Mouse (Mus musculus) thymus, adult 2 months (tissue): ENCODE results near the gene Muc5ac. TPM values are rescaled to one million over a fixed set of nuclear protein-coding genes. Genes with fewer than 3 reads are reported as not detected.

Experiments
- DNase-seq: peaks from one replicate; pipeline ENCODE4 v3.0.0; 2021
- H3K27ac ChIP-seq: fragments of 200-500 bp; 2 replicates; pipeline ENCODE4 v1.5.1; 2012; ENCODE audit warnings: low read length, control low read depth; ENCODE audit not compliant: control insufficient read depth, insufficient read depth
- H3K27me3 ChIP-seq: fragments of 200-500 bp; 2 replicates; pipeline ENCODE4 v1.6.1; 2012; ENCODE audit warnings: mild to moderate bottlenecking, low read length, moderate library complexity, mixed read lengths; ENCODE audit not compliant: control insufficient read depth, insufficient read depth
- H3K36me3 ChIP-seq: fragments of 200-500 bp; 2 replicates; pipeline ENCODE4 v1.6.1; 2012; ENCODE audit warnings: mild to moderate bottlenecking, low read length, moderate library complexity; ENCODE audit not compliant: control insufficient read depth, insufficient read depth
- H3K4me1 ChIP-seq: fragments of 200-500 bp; replicated peaks from 2 replicates; pipeline ENCODE4 v1.6.1; 2012; ENCODE audit warnings: low read length; ENCODE audit not compliant: control insufficient read depth, insufficient read depth
- H3K4me3 ChIP-seq: fragments of 200-500 bp; 2 replicates; pipeline ENCODE4 v1.5.1; 2012; ENCODE audit warnings: mild to moderate bottlenecking, low read length, control low read depth, moderate library complexity; ENCODE audit not compliant: control insufficient read depth, insufficient read depth
- CTCF ChIP-seq: fragments of 200-500 bp; IDR thresholded peaks from 2 replicates; pipeline ENCODE4 v1.5.1; 2012; ENCODE audit warnings: mild to moderate bottlenecking, control low read depth, low read length, moderate library complexity, borderline replicate concordance; ENCODE audit not compliant: control insufficient read depth, poor library complexity, insufficient read depth; ENCODE audit errors: extremely low read depth
- POLR2A ChIP-seq: fragments of 200-500 bp; IDR thresholded peaks from 2 replicates; pipeline ENCODE4 v1.6.1; 2012; ENCODE audit warnings: mild to moderate bottlenecking, low read length, control low read depth, moderate library complexity; ENCODE audit not compliant: control insufficient read depth, poor library complexity, insufficient read depth; ENCODE audit errors: extremely low read depth
- WGBS: fragments of 180-500 bp; shearing (Covaris S2); methylation state at CpG from one replicate; pipeline ENCODE4 v1.1.7; 2018; 5-methylcytosine and 5-hydroxymethylcytosine counted together
- polyA plus RNA-seq: library from polyadenylated mRNA; depleted of rRNA; stranded (reverse); fragments of >200 nt; gene quantifications from 2 replicates; pipeline ENCODE4 v1.2.3, GENCODE M21; 2012; rRNA removed

Gene Muc5ac
- polyA plus RNA-seq, 1 experiment, result 0.59 TPM

GRCm38 (mm10) chr7:141824398-141824797 is 35.6 kb downstream of the Muc5ac start:
- Histone ChIP-seq H3K27me3 (no peaks in the 10 kb centered on the region), H3K4me3 (no peak overlapping the region), H3K36me3 (no peaks in the 10 kb centered on the region), H3K4me1 (no peaks in the 10 kb centered on the region), H3K27ac (no peak overlapping the region)
- TF ChIP-seq POLR2A (no peak), CTCF (no peak)
- DNase-seq, result no peak
- 95% methylated on average over 9 of the region's 9 CpGs for WGBS

GRCm38 (mm10) chr7:141835941-141836340 is 47.2 kb downstream of the Muc5ac start:
- Histone ChIP-seq H3K36me3 (no peaks in the 10 kb centered on the region), H3K4me3 (no peak overlapping the region), H3K4me1 (peaks cover 9% of the 10 kb centered on the region), H3K27ac (no peak overlapping the region), H3K27me3 (no peaks in the 10 kb centered on the region)
- DNase-seq, result peak; percentile 35
- 10% methylated on average over 7 of the region's 7 CpGs for WGBS
- no peak for TF ChIP-seq CTCF
- TF ChIP-seq POLR2A, result no peak

- Histone ChIP-seq H3K27me3 (no peaks in the 10 kb centered on the region), H3K27ac (no peak overlapping the region), H3K4me1 (peaks cover 9% of the 10 kb centered on the region), H3K4me3 (no peak overlapping the region), H3K36me3 (no peaks in the 10 kb centered on the region)
- TF ChIP-seq POLR2A, result no peak
- TF ChIP-seq CTCF, result no peak
- DNase-seq, result peak; percentile 4
- 51% methylated on average over 8 of the region's 8 CpGs for WGBS
These were observed 47.7 kb downstream of the Muc5ac start for GRCm38 (mm10) chr7:141836423-141836822.

- WGBS, result 61% methylated on average over 5 of the region's 5 CpGs
- peaks cover 9% of the 10 kb centered on the region for H3K4me1 ChIP-seq
- H3K4me3 ChIP-seq, result no peak within 1 kb of the TSS
- no peaks in the 10 kb centered on the region for H3K36me3 ChIP-seq
- no peak for DNase-seq
- H3K27me3 ChIP-seq, result no peaks in the 10 kb centered on the region
- TF ChIP-seq POLR2A, result no peak
- no peak for TF ChIP-seq CTCF
- H3K27ac ChIP-seq, result no peak within 1 kb of the TSS
These were observed 50.0 kb downstream of the Muc5ac start, which contains the start of gene Muc5b for GRCm38 (mm10) chr7:141838779-141839178. Gene Muc5b (plus strand): TSS chr7:141839070.

- WGBS, result 94% methylated on average over 10 of the region's 10 CpGs
- H3K36me3 ChIP-seq, result no peaks in the 10 kb centered on the region
- no peak overlapping the region for H3K4me3 ChIP-seq
- H3K4me1 ChIP-seq, result peaks cover 9% of the 10 kb centered on the region
- DNase-seq, result no peak
- no peaks in the 10 kb centered on the region for H3K27me3 ChIP-seq
- no peak overlapping the region for H3K27ac ChIP-seq
- TF ChIP-seq CTCF (no peak), POLR2A (no peak)
These were observed 51.6 kb downstream of the Muc5ac start for GRCm38 (mm10) chr7:141840354-141840753.

GRCm38 (mm10) chr7:141861046-141861445 is 72.3 kb downstream of the Muc5ac start:
- DNase-seq, result no peak
- Histone ChIP-seq H3K4me3 (no peak overlapping the region), H3K36me3 (no peaks in the 10 kb centered on the region), H3K27me3 (no peaks in the 10 kb centered on the region), H3K4me1 (no peaks in the 10 kb centered on the region), H3K27ac (no peak overlapping the region)
- WGBS, result 5% methylated on average over 4 of the region's 4 CpGs
- TF ChIP-seq POLR2A (no peak), CTCF (no peak)

Other genes starting within 250 kb of the Muc5ac start
- 26.5 and 36.8 TPM in 2 replicates for gene Chid1, start 249.1 kb upstream of the Muc5ac start, polyA plus RNA-seq
- 40.9 and 45.7 TPM in 2 replicates for gene Ap2a2, start 226.8 kb upstream of the Muc5ac start, polyA plus RNA-seq
- gene Muc6, start 133.7 kb upstream of the Muc5ac start, polyA plus RNA-seq, result 0.16 and 0.17 TPM in 2 replicates
- gene Muc2, start 98.6 kb upstream of the Muc5ac start, polyA plus RNA-seq, result 1.2 and 1.4 TPM in 2 replicates
- gene Muc5b, start 50.1 kb downstream of the Muc5ac start, polyA plus RNA-seq, result 0.23 and 0.50 TPM in 2 replicates
- gene Tollip, start 129.5 kb downstream of the Muc5ac start, polyA plus RNA-seq, result 131 and 134 TPM in 2 replicates
- gene Brsk2, start 160.8 kb downstream of the Muc5ac start, polyA plus RNA-seq, result 0.27 and 0.40 TPM in 2 replicates